Comparison of ENCODE assay signal across 25 mouse cellular contexts in genomic region chrX:160773033-160773432, GRCm38 (mm10). TPM values are rescaled to one million over a fixed set of nuclear protein-coding genes. Genes with fewer than 3 reads are reported as not detected.
DNase-seq lines count a peak whose midpoint lies in the region; ATAC-seq lines count a peak whose summit lies in the region.
"Had no signal": no experiment of that assay in that cellular context is flagged by ENCODE, and none has a peak within 500 bp of the region (broad histone marks: within the 10 kb centered on the region; RNA-seq: fewer than 3 reads in every experiment).

No protein-coding gene starts in this region.

- H3K9me3 ChIP-seq in forebrain, embryonic 13.5 days (replicated peaks) = no peaks in the 10 kb centered on the region
- H3K9me3 ChIP-seq in forebrain, embryonic 11.5 days (ENCODE audit: control insufficient read depth, low read length) = no peaks in the 10 kb centered on the region
- H3K9me3 ChIP-seq in midbrain, embryonic 10.5 days (replicated peaks) = no peaks in the 10 kb centered on the region
- H3K9me3 ChIP-seq: G1E; intestine, embryonic 15.5 days; kidney, embryonic 15.5 days; liver, embryonic 15.5 days; megakaryocyte, embryonic 14.5 days; neural tube, embryonic 12.5 days had no signal

- DNase-seq in forebrain, embryonic 11.5 days (ENCODE audit: low spot score) = no peak
- peak; percentile 7 to 27 for DNase-seq in left cerebral cortex, adult 18-20 months (ENCODE audit: low spot score in 2 of 2)
- DNase-seq in left cerebral cortex, adult 11 months (ENCODE audit: low spot score) = no peak
- peak; percentile 52 for DNase-seq in layer of hippocampus, adult 9-11 months
- DNase-seq in right cerebral cortex, postnatal 25 days = peak; percentile 26
- no peak for DNase-seq in midbrain, embryonic 10.5 days (ENCODE audit: low spot score)
- DNase-seq in natural killer cell, adult 2 months (ENCODE audit: low spot score in 2 of 2) = no peak
- DNase-seq: cerebellum, postnatal 14 days; heart, postnatal 14 days; lung, postnatal 14 days; thymus, postnatal 14 days had no signal

- H3K27ac ChIP-seq in forebrain, embryonic 13.5 days = no peak overlapping the region
- H3K27ac ChIP-seq in forebrain, embryonic 11.5 days (ENCODE audit: low read depth, low read length) = no peak overlapping the region
- H3K27ac ChIP-seq in midbrain, embryonic 10.5 days (replicated peaks) = no peak overlapping the region
- H3K27ac ChIP-seq: hindbrain, embryonic 14.5 days; intestine, embryonic 15.5 days; kidney, embryonic 15.5 days; liver, embryonic 15.5 days; neural tube, embryonic 12.5 days; stomach, postnatal 0 days had no signal

- no peaks in the 10 kb centered on the region for H3K36me3 ChIP-seq in forebrain, embryonic 13.5 days (ENCODE audit: poor library complexity, severe bottlenecking)
- H3K36me3 ChIP-seq in forebrain, embryonic 11.5 days (ENCODE audit: control insufficient read depth, insufficient read depth, low read length) = no peaks in the 10 kb centered on the region
- H3K36me3 ChIP-seq in midbrain, embryonic 10.5 days = no peaks in the 10 kb centered on the region
- H3K36me3 ChIP-seq: G1E; intestine, embryonic 15.5 days; kidney, embryonic 15.5 days; liver, embryonic 15.5 days; neural tube, embryonic 12.5 days had no signal

- H3K4me1 ChIP-seq in forebrain, embryonic 13.5 days = no peaks in the 10 kb centered on the region
- H3K4me1 ChIP-seq in forebrain, embryonic 11.5 days (replicated peaks; ENCODE audit: control insufficient read depth, insufficient read depth, low read length) = no peaks in the 10 kb centered on the region
- H3K4me1 ChIP-seq in midbrain, embryonic 10.5 days = no peaks in the 10 kb centered on the region
- H3K4me1 ChIP-seq: intestine, embryonic 15.5 days; kidney, embryonic 15.5 days; liver, embryonic 15.5 days; neural tube, embryonic 12.5 days had no signal

- H3K9ac ChIP-seq in forebrain, embryonic 13.5 days = no peak overlapping the region
- H3K9ac ChIP-seq in forebrain, embryonic 11.5 days (ENCODE audit: low read length) = no peak overlapping the region
- H3K9ac ChIP-seq: hindbrain, embryonic 14.5 days; intestine, embryonic 15.5 days; kidney, embryonic 15.5 days; liver, embryonic 15.5 days; neural tube, embryonic 12.5 days had no signal

- ATAC-seq in forebrain, embryonic 13.5 days = peak; percentile 57; the same call in 1 of the 2 replicates
- ATAC-seq in forebrain, embryonic 11.5 days (replicated peaks; ENCODE audit: low FRiP score) = no peak
- ATAC-seq: CD4-positive, CD25-positive, alpha-beta regulatory T cell, adult 4 months; intestine, embryonic 15.5 days had no signal

- no peak overlapping the region for H3K4me3 ChIP-seq in forebrain, embryonic 13.5 days
- H3K4me3 ChIP-seq in forebrain, embryonic 11.5 days (ENCODE audit: low read depth, low read length) = no peak overlapping the region
- H3K4me3 ChIP-seq in midbrain, embryonic 10.5 days = no peak overlapping the region
- H3K4me3 ChIP-seq: intestine, embryonic 15.5 days; kidney, embryonic 15.5 days; liver, embryonic 15.5 days; megakaryocyte, embryonic 14.5 days; neural tube, embryonic 12.5 days had no signal

- WGBS in forebrain, embryonic 13.5 days = 11% methylated on average over 1 of the region's 1 CpGs
- WGBS in forebrain, embryonic 11.5 days = 35% methylated on average over 1 of the region's 1 CpGs
- WGBS in midbrain, embryonic 10.5 days = 24% methylated on average over 1 of the region's 1 CpGs

- peaks cover 5% of the 10 kb centered on the region; the same call in 1 of the 2 replicates for H3K27me3 ChIP-seq in forebrain, embryonic 13.5 days
- H3K27me3 ChIP-seq in forebrain, embryonic 11.5 days (ENCODE audit: control insufficient read depth, insufficient read depth, low read length) = peaks cover 7% of the 10 kb centered on the region
- H3K27me3 ChIP-seq in midbrain, embryonic 10.5 days (ENCODE audit: low read depth, poor library complexity, severe bottlenecking) = peaks cover 93% of the 10 kb centered on the region
- H3K27me3 ChIP-seq: intestine, embryonic 15.5 days; liver, embryonic 15.5 days; neural tube, embryonic 12.5 days had no signal

- H3K4me2 ChIP-seq in forebrain, embryonic 13.5 days = no peak overlapping the region
- no peak overlapping the region for H3K4me2 ChIP-seq in forebrain, embryonic 11.5 days (ENCODE audit: low read depth, low read length, severe bottlenecking)
- H3K4me2 ChIP-seq: heart, embryonic 11.5 days; hindbrain, embryonic 14.5 days; intestine, embryonic 15.5 days; kidney, embryonic 15.5 days; liver, embryonic 15.5 days; neural tube, embryonic 12.5 days had no signal

RNA-seq across cellular contexts. Expression of gene Rs1, which starts 5.2 kb away (rescaled TPM):
- polyA plus RNA-seq in forebrain, embryonic 13.5 days (2015; fragmentation: Nextera tagmentation; extraction: Ambion mirVana) = 0.05 TPM in 1 of 2 replicates, not detected in the other
- 0.07 and 0.11 TPM in 2 replicates for polyA plus RNA-seq in forebrain, embryonic 11.5 days (2014; fragmentation: Nextera tagmentation; extraction: Ambion mirVana)
- total RNA-seq in left cerebral cortex, adult 18-20 months (2021) = under 1 TPM in 1 of 2 experiments, not detected in 1; 0.07 TPM
- polyA plus RNA-seq in midbrain, embryonic 10.5 days (2016; fragmentation: Nextera tagmentation; extraction: Ambion mirVana) = 0.05 and 0.06 TPM in 2 replicates
- total RNA-seq: adrenal gland, adult 18-20 months; gastrocnemius, postnatal 4 days; midbrain, postnatal 0 days had no signal
- polyA plus RNA-seq: CD4-positive, CD25-positive, alpha-beta regulatory T cell, adult 4 months; G1E; heart, embryonic 11.5 days; intestine, embryonic 15.5 days; kidney, embryonic 15.5 days; liver, embryonic 15.5 days; midbrain, postnatal 0 days; neural tube, embryonic 12.5 days; stomach, postnatal 0 days had no signal

RNA-seq across cellular contexts. Expression of gene Ppef1, which starts 37.5 kb away (rescaled TPM):
- 0.26 and 0.76 TPM in 2 replicates for polyA plus RNA-seq in forebrain, embryonic 13.5 days (2015; fragmentation: Nextera tagmentation; extraction: Ambion mirVana)
- 0.24 and 0.73 TPM in 2 replicates for polyA plus RNA-seq in forebrain, embryonic 11.5 days (2014; fragmentation: Nextera tagmentation; extraction: Ambion mirVana)
- 1 to 10 TPM in 1 of 2 experiments, under 1 TPM in 1; 0.58 to 1.4 TPM for total RNA-seq in left cerebral cortex, adult 18-20 months (2021)
- polyA plus RNA-seq in midbrain, embryonic 10.5 days (2016; fragmentation: Nextera tagmentation; extraction: Ambion mirVana) = 0.12 and 0.29 TPM in 2 replicates
- total RNA-seq: adrenal gland, adult 18-20 months; G1E; gastrocnemius, postnatal 4 days; heart, postnatal 14 days had no signal
- polyA plus RNA-seq: CD4-positive, CD25-positive, alpha-beta regulatory T cell, adult 4 months; G1E; heart, embryonic 11.5 days; kidney, embryonic 15.5 days; liver, embryonic 15.5 days had no signal

Comparison
In these comparisons a context has a peak if more than half of its experiments do, and no peak if none do; other contexts are left out.
1. DNase-seq: peak in left cerebral cortex, adult 18-20 months (2 of 2), layer of hippocampus, adult 9-11 months (single experiment) and right cerebral cortex, postnatal 25 days (single experiment); none in forebrain, embryonic 11.5 days (single experiment), left cerebral cortex, adult 11 months (single experiment), midbrain, embryonic 10.5 days (single experiment) and natural killer cell, adult 2 months (0 of 2).